Mouse (Mus musculus) heart, postnatal 25 days (tissue): ENCODE data around the gene Ift122. TPM values are rescaled to one million over a fixed set of nuclear protein-coding genes. Genes with fewer than 3 reads are reported as not detected.
"Not testable (repeated sequence)": the region's sequence is repeated elsewhere in the genome, so short reads cannot be mapped to it uniquely, and the experiment has no call there.

Experiments
- DNase-seq: peaks from one replicate; pipeline ENCODE4 v3.0.0; 2022; ENCODE audit warnings: low spot score
- intact Hi-C: fragments of 180-260 bp; cut with DNase I; formaldehyde crosslinking; loops from one replicate; pipeline ENCODE4 v1.15.1; 2025
- total RNA-seq, 2 experiments: library from RNA; stranded (reverse); gene quantifications; 2 replicates each; pipeline ENCODE4 v1.2.3; 2021

The Ift122 gene
- total RNA-seq, 2 experiments from 2014 or later = 11.4 to 11.7 TPM

- intact Hi-C loops = no loop called here
- DNase-seq = no peak
Observed at GRCm38 (mm10) chr6:115838745-115839144, 14.5 kb upstream of the Ift122 start.

- DNase-seq = no peak
- intact Hi-C loops = loop anchor here (5.0 kb wide), 2 partner anchors 147 to 292 kb away; no protein-coding TSS in a partner anchor
Observed at GRCm38 (mm10) chr6:115845006-115845405, 8.3 kb upstream of the Ift122 start.

GRCm38 (mm10) chr6:115846640-115847411, 6.4 kb upstream of the Ift122 start:
- intact Hi-C loops = loop anchor here (5.0 kb wide), 2 partner anchors 145 to 290 kb away; no protein-coding TSS in a partner anchor
- DNase-seq = no peak

GRCm38 (mm10) chr6:115848598-115849304, 4.5 kb upstream of the Ift122 start:
- intact Hi-C loops = loop anchor here (1.0 to 5.0 kb wide), 3 partner anchors 144 to 289 kb away; no protein-coding TSS in a partner anchor
- DNase-seq = no peak

GRCm38 (mm10) chr6:115852446-115853090, 702 bp upstream of the Ift122 start:
- intact Hi-C loops = loop anchor here (5.0 kb wide), 1 partner anchor 45 kb away; no protein-coding TSS in a partner anchor
- no peak for DNase-seq

GRCm38 (mm10) chr6:115853985-115854384, 715 bp downstream of the Ift122 start:
- DNase-seq = no peak
- intact Hi-C loops = loop anchor here (5.0 kb wide), 1 partner anchor 43 kb away; no protein-coding TSS in a partner anchor

GRCm38 (mm10) chr6:115854432-115854831, 1.2 kb downstream of the Ift122 start:
- no peak for DNase-seq
- intact Hi-C loops = loop anchor here (5.0 kb wide), 1 partner anchor 43 kb away; no protein-coding TSS in a partner anchor

- intact Hi-C loops = no loop called here
- DNase-seq = no peak
Observed at GRCm38 (mm10) chr6:115855733-115856360, 2.6 kb downstream of the Ift122 start.

- intact Hi-C loops = no loop called here
Observed at GRCm38 (mm10) chr6:115856361-115856745, 3.1 kb downstream of the Ift122 start.

GRCm38 (mm10) chr6:115859258-115859657, 6.0 kb downstream of the Ift122 start:
- intact Hi-C loops = no loop called here
- DNase-seq = no peak

More at GRCm38 (mm10) chr6:115856361-115856745, 3.1 kb downstream of the Ift122 start:
- no peak for DNase-seq

- DNase-seq = no peak
- intact Hi-C loops = no loop called here
Observed at GRCm38 (mm10) chr6:115860027-115860556, 6.8 kb downstream of the Ift122 start.

- DNase-seq = no peak
- intact Hi-C loops = no loop called here
Observed at GRCm38 (mm10) chr6:115863340-115863841, 10.1 kb downstream of the Ift122 start.

GRCm38 (mm10) chr6:115865246-115865645, 12.0 kb downstream of the Ift122 start:
- DNase-seq = no peak
- intact Hi-C loops = no loop called here

- intact Hi-C loops, DNase-seq: not testable (repeated sequence)
Observed at GRCm38 (mm10) chr6:115867157-115867556, 13.9 kb downstream of the Ift122 start.

- intact Hi-C loops, DNase-seq: not testable (repeated sequence)
Observed at GRCm38 (mm10) chr6:115871318-115871717, 18.0 kb downstream of the Ift122 start.

- intact Hi-C loops = no loop called here
Observed at GRCm38 (mm10) chr6:115877239-115877638, 24.0 kb downstream of the Ift122 start.

GRCm38 (mm10) chr6:115878694-115879093, 25.4 kb downstream of the Ift122 start:
- intact Hi-C loops = no loop called here
- no peak for DNase-seq

More at GRCm38 (mm10) chr6:115877239-115877638, 24.0 kb downstream of the Ift122 start:
- DNase-seq = no peak

- intact Hi-C loops = no loop called here
- DNase-seq = no peak
Observed at GRCm38 (mm10) chr6:115879736-115880135, 26.5 kb downstream of the Ift122 start.

- peak; percentile 33 for DNase-seq
- intact Hi-C loops = no loop called here
Observed at GRCm38 (mm10) chr6:115880751-115881150, 27.5 kb downstream of the Ift122 start.
